Mouse (Mus musculus) limb, embryonic 13.5 days (tissue): ENCODE data around the gene Cd19. TPM values are rescaled to one million over a fixed set of nuclear protein-coding genes. Genes with fewer than 3 reads are reported as not detected.

Experiments used
- ATAC-seq: fragments of 200-750 bp; cut with Nextera tagmentation; 2 replicates; pipeline ENCODE4 v1.8.0; 2017; ENCODE audit warnings: low read depth, moderate number of reproducible peaks, moderate TSS enrichment; ENCODE audit not compliant: low FRiP score
- H3K27ac ChIP-seq: fragments of 300-500 bp; sonication (generic); 2 replicates; pipeline ENCODE4 v1.5.1; 2015; ENCODE audit warnings: inconsistent platforms, mild to moderate bottlenecking, moderate library complexity
- H3K27me3 ChIP-seq: fragments of 300-500 bp; sonication (generic); 2 replicates; pipeline ENCODE4 v1.6.1; 2015; ENCODE audit warnings: mild to moderate bottlenecking, inconsistent platforms
- H3K36me3 ChIP-seq: fragments of 300-500 bp; sonication (generic); 2 replicates; pipeline ENCODE4 v1.6.1; 2015; ENCODE audit warnings: inconsistent platforms, mild to moderate bottlenecking, moderate library complexity
- H3K4me1 ChIP-seq: fragments of 300-500 bp; sonication (generic); 2 replicates; pipeline ENCODE4 v1.6.1; 2015; ENCODE audit warnings: inconsistent platforms
- H3K4me2 ChIP-seq: fragments of 300-500 bp; sonication (generic); replicated peaks from 2 replicates; pipeline ENCODE4 v1.6.1; 2015; ENCODE audit warnings: inconsistent platforms, mild to moderate bottlenecking, moderate library complexity
- H3K4me3 ChIP-seq: fragments of 300-500 bp; sonication (generic); 2 replicates; pipeline ENCODE4 v1.5.1; 2015; ENCODE audit warnings: moderate library complexity, mild to moderate bottlenecking, inconsistent platforms
- H3K9ac ChIP-seq: fragments of 300-500 bp; sonication (generic); 2 replicates; pipeline ENCODE4 v1.6.1; 2015; ENCODE audit warnings: mild to moderate bottlenecking, inconsistent platforms
- H3K9me3 ChIP-seq: fragments of 300-500 bp; sonication (generic); 2 replicates; pipeline ENCODE4 v1.6.1; 2016; ENCODE audit warnings: inconsistent platforms
- WGBS: fragments of 180-500 bp; shearing (Covaris S2); methylation state at CpG from one replicate; pipeline ENCODE4 v1.1.7; 2015; 5-methylcytosine and 5-hydroxymethylcytosine counted together
- polyA plus RNA-seq: library from polyadenylated mRNA; unstranded; fragments of >200 nt; fragmentation: Nextera tagmentation; extraction: Ambion mirVana; gene quantifications from 2 replicates; pipeline ENCODE4 v1.2.1, GENCODE M21; 2015

The Cd19 gene
- polyA plus RNA-seq, 1 experiment from 2014 or later = not detected

DNA sequence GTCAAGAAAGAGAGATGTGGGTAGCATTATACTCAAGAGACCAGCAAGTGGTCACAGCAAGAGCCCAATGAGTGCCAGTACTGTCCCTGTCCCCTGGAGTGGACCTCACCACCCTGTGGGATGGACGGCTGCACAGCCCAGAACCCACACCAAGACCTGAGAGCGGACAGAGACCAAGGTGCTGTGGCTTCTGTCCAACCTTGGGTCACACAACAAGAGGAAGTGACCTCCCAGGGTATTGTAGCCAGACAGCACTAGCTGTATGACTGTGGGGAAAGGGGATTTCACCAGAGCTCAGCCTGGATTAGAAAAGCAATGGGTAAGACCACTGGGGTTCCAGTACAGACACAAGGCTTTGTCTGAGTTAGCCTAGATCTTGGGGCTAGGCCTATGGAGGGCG, 37.6 kb upstream of the Cd19 start:
- Histone ChIP-seq H3K27ac (no peak overlapping the region), H3K9me3 (no peaks in the 10 kb centered on the region), H3K4me2 (no peak overlapping the region), H3K9ac (no peak overlapping the region), H3K27me3 (no peaks in the 10 kb centered on the region), H3K4me1 (no peaks in the 10 kb centered on the region), H3K4me3 (no peak overlapping the region), H3K36me3 (peaks cover 16% of the 10 kb centered on the region)
- 93% methylated on average over 3 of the region's 3 CpGs for WGBS
- no peak for ATAC-seq

GRCm38 (mm10) chr7:126450641-126451040, 36.0 kb upstream of the Cd19 start:
- Histone ChIP-seq H3K9ac (no peak overlapping the region), H3K4me3 (no peak overlapping the region), H3K36me3 (peaks cover 32% of the 10 kb centered on the region), H3K27me3 (no peaks in the 10 kb centered on the region), H3K4me2 (no peak overlapping the region), H3K9me3 (no peaks in the 10 kb centered on the region), H3K4me1 (no peaks in the 10 kb centered on the region), H3K27ac (no peak overlapping the region)
- 91% methylated on average over 6 of the region's 6 CpGs for WGBS
- ATAC-seq = no peak

- 88% methylated on average over 18 of the region's 18 CpGs for WGBS
- Histone ChIP-seq H3K27ac (no peak overlapping the region), H3K4me3 (no peak overlapping the region), H3K4me1 (no peaks in the 10 kb centered on the region), H3K4me2 (no peak overlapping the region), H3K9ac (no peak overlapping the region), H3K36me3 (peaks cover 38% of the 10 kb centered on the region), H3K27me3 (no peaks in the 10 kb centered on the region), H3K9me3 (no peaks in the 10 kb centered on the region)
- ATAC-seq = no peak
Observed at GRCm38 (mm10) chr7:126449991-126450390, 35.3 kb upstream of the Cd19 start.

DNA sequence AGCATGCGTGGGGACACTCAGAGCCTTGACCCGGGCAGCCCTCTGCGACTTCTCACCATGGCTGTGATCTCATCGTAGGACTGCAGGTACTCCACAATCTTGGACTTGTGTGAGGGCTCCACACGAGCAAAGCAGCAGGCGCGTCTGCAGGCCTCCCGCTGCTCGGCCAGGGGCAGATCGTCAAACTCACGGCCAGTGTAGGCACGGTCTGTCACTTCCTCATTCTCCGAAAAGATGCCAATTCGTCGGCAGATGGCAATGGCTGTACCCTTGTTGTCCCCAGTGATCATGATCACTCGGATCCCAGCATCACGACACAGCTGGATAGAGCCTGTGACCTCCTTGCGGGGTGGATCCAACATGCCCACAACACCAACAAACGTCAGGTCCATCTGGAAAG, 33.8 kb upstream of the Cd19 start:
- 92% methylated on average over 19 of the region's 19 CpGs for WGBS
- Histone ChIP-seq H3K4me1 (no peaks in the 10 kb centered on the region), H3K9ac (no peak overlapping the region; the same call in 1 of the 2 replicates), H3K4me3 (no peak overlapping the region), H3K27me3 (no peaks in the 10 kb centered on the region), H3K4me2 (no peak overlapping the region), H3K36me3 (peaks cover 50% of the 10 kb centered on the region), H3K27ac (no peak overlapping the region), H3K9me3 (no peaks in the 10 kb centered on the region)
- ATAC-seq = no peak

GRCm38 (mm10) chr7:126446217-126446616, 31.5 kb upstream of the Cd19 start:
- no peak for ATAC-seq
- no peak overlapping the region for H3K4me3 ChIP-seq

GRCm38 (mm10) chr7:126445104-126445815, 30.6 kb upstream of the Cd19 start:
- ATAC-seq = no peak
- no peak overlapping the region for H3K4me3 ChIP-seq
- no peak overlapping the region for H3K4me2 ChIP-seq
- no peaks in the 10 kb centered on the region for H3K4me1 ChIP-seq
- H3K9ac ChIP-seq = 0 out of 2 replicates have a peak overlapping the region, but pooled peaks have one; percentile 13
- 95% methylated on average over 15 of the region's 15 CpGs for WGBS
- H3K27ac ChIP-seq = no peak overlapping the region
- no peaks in the 10 kb centered on the region for H3K27me3 ChIP-seq
- no peaks in the 10 kb centered on the region for H3K9me3 ChIP-seq
- H3K36me3 ChIP-seq = peaks cover 70% of the 10 kb centered on the region

More at GRCm38 (mm10) chr7:126446217-126446616, 31.5 kb upstream of the Cd19 start:
- no peaks in the 10 kb centered on the region for H3K4me1 ChIP-seq
- no peak overlapping the region for H3K9ac ChIP-seq
- H3K4me2 ChIP-seq = no peak overlapping the region
- H3K9me3 ChIP-seq = no peaks in the 10 kb centered on the region
- WGBS = 92% methylated on average over 21 of the region's 21 CpGs
- no peaks in the 10 kb centered on the region for H3K27me3 ChIP-seq
- H3K27ac ChIP-seq = no peak overlapping the region
- H3K36me3 ChIP-seq = peaks cover 66% of the 10 kb centered on the region

GRCm38 (mm10) chr7:126444536-126444935, 29.8 kb upstream of the Cd19 start:
- no peaks in the 10 kb centered on the region for H3K4me1 ChIP-seq
- peaks cover 73% of the 10 kb centered on the region for H3K36me3 ChIP-seq
- H3K9me3 ChIP-seq = no peaks in the 10 kb centered on the region
- H3K27me3 ChIP-seq = no peaks in the 10 kb centered on the region
- H3K4me3 ChIP-seq = no peak overlapping the region
- WGBS = 91% methylated on average over 9 of the region's 9 CpGs
- no peak overlapping the region for H3K9ac ChIP-seq
- no peak overlapping the region for H3K27ac ChIP-seq
- no peak overlapping the region for H3K4me2 ChIP-seq
- ATAC-seq = no peak

DNA sequence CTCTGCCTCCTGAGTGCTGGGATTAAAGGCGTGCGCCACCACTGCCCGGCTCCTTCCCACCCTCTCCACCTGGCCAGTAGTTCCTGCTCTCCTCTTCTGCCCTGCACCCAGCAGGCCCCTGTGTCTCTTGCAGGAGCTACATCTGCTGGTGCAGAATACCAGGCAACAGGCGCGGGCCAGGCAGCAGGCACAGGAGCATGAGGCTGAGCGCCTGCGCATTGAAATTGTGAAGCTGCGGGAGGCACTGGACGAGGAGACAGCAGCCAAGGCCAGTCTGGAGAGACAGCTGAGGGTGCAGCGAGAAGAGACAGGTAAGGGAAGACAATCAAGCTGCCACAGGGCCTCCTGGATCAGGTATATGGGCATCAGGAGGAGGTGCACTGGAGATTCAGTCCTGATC, 29.3 kb upstream of the Cd19 start:
- Histone ChIP-seq H3K4me1 (no peaks in the 10 kb centered on the region), H3K27me3 (no peaks in the 10 kb centered on the region), H3K4me3 (no peak overlapping the region), H3K36me3 (peaks cover 74% of the 10 kb centered on the region), H3K9ac (no peak overlapping the region), H3K9me3 (no peaks in the 10 kb centered on the region), H3K27ac (no peak overlapping the region), H3K4me2 (no peak overlapping the region)
- ATAC-seq = no peak
- WGBS = 90% methylated on average over 10 of the region's 10 CpGs

DNA sequence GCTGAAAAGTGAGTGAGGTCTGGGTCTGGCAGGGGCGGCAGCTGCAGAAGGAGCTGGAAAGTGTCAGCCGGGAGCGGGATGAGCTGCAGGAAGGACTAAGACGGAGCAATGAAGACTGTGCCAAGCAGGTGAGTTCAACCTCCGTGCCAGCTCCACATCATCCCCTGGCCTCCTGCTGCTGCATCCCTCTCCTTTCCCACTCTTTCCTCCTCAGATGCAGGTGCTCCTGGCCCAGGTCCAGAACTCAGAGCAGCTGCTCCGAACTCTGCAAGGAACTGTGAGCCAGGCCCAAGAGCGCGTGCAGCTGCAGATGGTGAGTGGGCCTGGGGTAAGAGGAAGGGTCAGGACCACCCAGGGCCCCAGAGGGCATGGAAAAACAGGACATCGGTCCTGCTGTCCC, 25.4 kb upstream of the Cd19 start:
- H3K4me1 ChIP-seq = no peaks in the 10 kb centered on the region
- H3K27ac ChIP-seq = no peak overlapping the region
- peaks cover 56% of the 10 kb centered on the region for H3K36me3 ChIP-seq
- no peaks in the 10 kb centered on the region for H3K27me3 ChIP-seq
- H3K4me3 ChIP-seq = no peak overlapping the region
- no peaks in the 10 kb centered on the region for H3K9me3 ChIP-seq
- WGBS = 70% methylated on average over 8 of the region's 9 CpGs
- no peak overlapping the region for H3K4me2 ChIP-seq
- no peak for ATAC-seq
- 0 out of 2 replicates have a peak overlapping the region, but pooled peaks have one; percentile 13 for H3K9ac ChIP-seq

DNA sequence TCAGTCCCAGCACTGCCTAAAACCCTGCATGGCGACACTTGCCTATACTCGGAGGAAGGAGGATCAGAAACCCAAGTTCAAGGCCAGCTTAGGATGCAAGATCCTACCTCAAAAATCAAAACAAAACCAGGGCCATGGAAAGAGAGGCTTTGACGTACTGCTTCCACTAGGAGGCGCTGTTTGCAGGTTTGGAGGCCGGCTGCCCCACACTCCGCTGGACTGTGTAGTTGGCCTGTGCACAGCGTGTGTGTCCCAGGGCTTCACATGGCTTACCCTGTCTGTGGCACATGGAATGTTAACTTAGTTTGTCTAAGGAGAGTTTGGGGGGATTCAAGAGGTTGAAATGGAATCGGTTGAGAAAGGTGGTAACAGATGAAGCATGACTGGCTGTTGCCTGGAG, 22.2 kb upstream of the Cd19 start:
- no peak overlapping the region for H3K4me2 ChIP-seq
- peaks cover 55% of the 10 kb centered on the region for H3K36me3 ChIP-seq

DNA sequence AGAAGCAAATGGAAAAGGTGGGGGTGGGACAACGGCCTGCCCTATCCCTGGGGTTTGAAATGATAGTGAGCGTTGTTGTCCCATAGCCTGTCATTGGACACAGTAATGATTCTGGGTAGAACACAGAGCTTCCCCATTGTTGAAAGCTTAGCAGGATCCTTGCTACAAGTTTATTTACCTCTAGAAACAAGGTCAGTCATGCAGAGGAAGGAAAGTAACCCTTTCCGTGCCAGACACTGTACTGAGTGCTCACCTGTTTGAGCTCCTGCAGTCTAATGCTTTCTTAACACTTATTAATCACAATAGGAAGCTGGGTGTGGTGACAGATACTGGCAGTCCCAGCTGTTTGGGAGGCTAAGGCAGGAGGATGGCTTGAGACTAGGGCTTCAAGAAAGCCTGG, 21.1 kb upstream of the Cd19 start:
- ATAC-seq = no peak
- H3K9ac ChIP-seq = no peak overlapping the region
- no peaks in the 10 kb centered on the region for H3K27me3 ChIP-seq
- no peaks in the 10 kb centered on the region for H3K4me1 ChIP-seq
- no peaks in the 10 kb centered on the region for H3K9me3 ChIP-seq
- no peak overlapping the region for H3K4me2 ChIP-seq
- no peak overlapping the region for H3K27ac ChIP-seq
- no peak overlapping the region for H3K4me3 ChIP-seq
- peaks cover 54% of the 10 kb centered on the region for H3K36me3 ChIP-seq
- 81% methylated on average over 3 of the region's 3 CpGs for WGBS

More for the DNA sequence above, 22.2 kb upstream of the Cd19 start:
- 21% methylated on average over 8 of the region's 8 CpGs for WGBS
- Histone ChIP-seq H3K4me1 (no peaks in the 10 kb centered on the region), H3K9ac (no peak overlapping the region), H3K9me3 (no peaks in the 10 kb centered on the region), H3K4me3 (no peak overlapping the region), H3K27me3 (no peaks in the 10 kb centered on the region), H3K27ac (no peak overlapping the region)
- ATAC-seq = no peak; the same call in 1 of the 2 replicates

DNA sequence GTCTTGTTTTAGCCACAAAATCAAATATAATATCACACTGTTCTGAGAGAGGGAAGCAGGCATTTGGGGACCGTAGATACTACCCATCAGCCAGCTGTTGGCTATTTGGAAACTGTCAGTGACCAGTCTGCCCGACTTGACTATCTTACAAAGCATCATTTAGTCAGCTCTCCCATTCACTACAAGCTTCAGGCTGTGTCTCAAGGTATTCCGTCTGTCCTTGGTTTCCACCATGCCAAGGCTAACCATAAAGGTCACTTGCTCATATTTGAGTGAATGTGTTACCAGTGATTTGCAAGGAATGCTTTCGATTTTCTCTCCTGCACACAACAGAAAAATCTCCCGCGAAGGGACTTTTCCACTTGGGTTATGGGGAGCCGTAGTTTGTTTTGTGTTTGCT, 20.0 kb upstream of the Cd19 start:
- Histone ChIP-seq H3K4me3 (no peak overlapping the region), H3K27ac (no peak overlapping the region), H3K9me3 (no peaks in the 10 kb centered on the region), H3K4me1 (peaks cover 4% of the 10 kb centered on the region), H3K9ac (no peak overlapping the region), H3K27me3 (no peaks in the 10 kb centered on the region), H3K36me3 (peaks cover 46% of the 10 kb centered on the region), H3K4me2 (no peak overlapping the region)
- WGBS = 89% methylated on average over 7 of the region's 7 CpGs
- ATAC-seq = no peak

GRCm38 (mm10) chr7:126430167-126430566, 15.5 kb upstream of the Cd19 start:
- Histone ChIP-seq H3K9ac (peak overlapping the region; percentile 90; the same call in 1 of the 2 replicates), H3K36me3 (peaks cover 27% of the 10 kb centered on the region), H3K4me1 (peaks cover 15% of the 10 kb centered on the region), H3K27me3 (no peaks in the 10 kb centered on the region), H3K4me2 (peak overlapping the region; percentile 71; the same call in 1 of the 2 replicates), H3K9me3 (no peaks in the 10 kb centered on the region), H3K27ac (no peak overlapping the region), H3K4me3 (0 out of 2 replicates have a peak overlapping the region, but pooled peaks have one; percentile 67)
- no peak for ATAC-seq
